Mouse (Mus musculus): ENCODE measurements at regions not wholly inside any gene's neighbourhood (a gene's known extent, or its start where the extent isn't known, plus 50 kb on each side); places are given as distances from the start of the nearest gene placed in this dataset.

DNA sequence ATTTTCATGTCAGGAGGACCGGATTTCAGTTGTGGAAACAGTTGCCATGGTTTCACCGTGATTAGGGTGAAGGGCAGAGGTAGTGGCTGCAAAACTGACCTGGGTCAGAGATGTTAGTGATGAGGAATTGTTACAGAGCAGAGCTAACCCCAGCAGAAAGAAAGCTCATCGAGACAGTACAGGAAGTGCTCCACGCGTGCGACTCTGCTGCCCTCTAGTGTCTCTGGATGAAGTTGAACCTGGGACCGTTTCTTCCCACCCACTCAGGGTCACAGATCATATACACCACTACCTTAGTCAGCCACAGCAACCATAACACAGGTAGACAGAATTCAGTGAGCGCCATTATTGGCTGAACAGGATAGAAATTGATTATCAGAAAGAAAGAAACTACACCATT is 373.8 kb upstream of the Trpc7 start:
- H3K27ac ChIP-seq (ENCODE audit: insufficient read depth, low read depth, low read length) = no peak overlapping the region
- TF ChIP-seq CTCF (IDR thresholded peaks at IDR 0.05; ENCODE audit: extremely low read depth, insufficient read length, insufficient replicate concordance, low read depth, low read length) (peak; percentile 64; the same call in 1 of the 2 replicates), POLR2A (IDR thresholded peaks at IDR 0.05; ENCODE audit: low read depth, low read length) (no peak)
- no peaks in the 10 kb centered on the region for H3K36me3 ChIP-seq (ENCODE audit: control insufficient read depth, insufficient read depth, low read length)
- WGBS = 8% methylated on average over 8 of the region's 8 CpGs
- H3K27me3 ChIP-seq (ENCODE audit: control insufficient read depth, insufficient read depth, low read length) = no peaks in the 10 kb centered on the region
- H3K4me3 ChIP-seq (ENCODE audit: low read depth, low read length) = no peak overlapping the region
- H3K4me1 ChIP-seq (ENCODE audit: control insufficient read depth, insufficient read depth, insufficient read length, low read length) = no peaks in the 10 kb centered on the region

DNA sequence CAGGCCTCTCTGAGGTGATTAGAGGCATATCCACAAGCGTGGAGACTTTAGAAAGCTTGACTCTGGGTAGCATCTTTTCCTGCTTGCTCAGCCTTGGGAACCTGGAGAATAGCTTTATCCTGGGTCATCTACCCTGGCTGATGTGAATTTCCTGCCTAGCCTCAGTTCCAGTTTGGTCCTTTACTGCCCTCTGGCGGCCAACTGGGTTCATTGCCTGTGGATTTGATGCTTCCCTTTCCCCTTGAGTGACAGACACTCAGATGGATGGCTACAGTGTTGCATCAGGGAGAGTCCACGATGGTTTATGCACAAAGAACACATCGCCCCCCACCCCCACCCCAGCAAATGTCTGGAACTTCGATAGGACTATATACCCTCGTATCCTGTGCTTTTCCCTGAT is 364.1 kb upstream of the Trpc7 start:
- peak; percentile 86; the same call in 1 of the 2 replicates for TF ChIP-seq CTCF (IDR thresholded peaks at IDR 0.05; ENCODE audit: extremely low read depth, insufficient read length, insufficient replicate concordance, low read depth, low read length)
- no peak for TF ChIP-seq POLR2A (IDR thresholded peaks at IDR 0.05; ENCODE audit: low read depth, low read length)
- H3K4me1 ChIP-seq (ENCODE audit: control insufficient read depth, insufficient read depth, insufficient read length, low read length) = no peaks in the 10 kb centered on the region
- no peaks in the 10 kb centered on the region for H3K27me3 ChIP-seq (ENCODE audit: control insufficient read depth, insufficient read depth, low read length)
- no peak overlapping the region for H3K4me3 ChIP-seq (ENCODE audit: low read depth, low read length)
- no peaks in the 10 kb centered on the region for H3K36me3 ChIP-seq (ENCODE audit: control insufficient read depth, insufficient read depth, low read length)
- H3K27ac ChIP-seq (ENCODE audit: insufficient read depth, low read depth, low read length) = no peak overlapping the region
- 8% methylated on average over 6 of the region's 6 CpGs for WGBS

- no peaks in the 10 kb centered on the region for H3K36me3 ChIP-seq (ENCODE audit: control insufficient read depth, insufficient read depth, low read length)
- 52% methylated on average over 8 of the region's 8 CpGs for WGBS
- no peak overlapping the region for H3K4me3 ChIP-seq (ENCODE audit: low read depth, low read length)
- TF ChIP-seq CTCF (IDR thresholded peaks at IDR 0.05; ENCODE audit: extremely low read depth, insufficient read length, insufficient replicate concordance, low read depth, low read length) (no peak), POLR2A (IDR thresholded peaks at IDR 0.05; ENCODE audit: low read depth, low read length) (no peak)
- no peaks in the 10 kb centered on the region for H3K27me3 ChIP-seq (ENCODE audit: control insufficient read depth, insufficient read depth, low read length)
- H3K27ac ChIP-seq (ENCODE audit: insufficient read depth, low read depth, low read length) = no peak overlapping the region
- H3K4me1 ChIP-seq (ENCODE audit: control insufficient read depth, insufficient read depth, insufficient read length, low read length) = no peaks in the 10 kb centered on the region
These were observed 363.7 kb upstream of the Trpc7 start for GRCm38 (mm10) chr13:57259474-57259873.

- H3K27ac ChIP-seq (ENCODE audit: insufficient read depth, low read depth, low read length) = no peak overlapping the region
- 81% methylated on average over 11 of the region's 11 CpGs for WGBS
- H3K4me1 ChIP-seq (ENCODE audit: control insufficient read depth, insufficient read depth, insufficient read length, low read length) = no peaks in the 10 kb centered on the region
- H3K36me3 ChIP-seq (ENCODE audit: control insufficient read depth, insufficient read depth, low read length) = no peaks in the 10 kb centered on the region
- no peaks in the 10 kb centered on the region for H3K27me3 ChIP-seq (ENCODE audit: control insufficient read depth, insufficient read depth, low read length)
- no peak for TF ChIP-seq POLR2A (IDR thresholded peaks at IDR 0.05; ENCODE audit: low read depth, low read length)
- no peak overlapping the region for H3K4me3 ChIP-seq (ENCODE audit: low read depth, low read length)
These were observed 360.1 kb upstream of the Trpc7 start for GRCm38 (mm10) chr13:57255920-57256319.

DNA sequence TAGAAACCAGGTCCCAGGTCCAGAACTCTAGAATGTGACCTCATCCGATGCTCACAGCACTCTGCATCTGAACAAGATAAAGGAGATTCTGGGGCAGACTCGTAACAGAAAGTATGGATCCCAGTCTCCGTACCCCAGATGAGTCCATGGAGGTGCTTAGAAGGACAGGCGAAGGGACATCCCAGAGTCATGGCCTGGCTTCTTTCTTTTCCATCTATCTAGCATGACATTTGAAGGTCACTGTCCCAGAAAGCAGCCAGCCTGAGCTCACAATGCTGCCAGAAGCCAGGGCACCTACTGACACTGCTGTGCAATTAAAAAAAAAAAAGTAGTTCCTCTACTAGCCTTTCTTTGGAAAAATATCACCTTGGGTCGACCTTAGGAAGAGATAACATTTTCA is 354.1 kb upstream of the Trpc7 start:
- H3K4me3 ChIP-seq (ENCODE audit: low read depth, low read length) = no peak overlapping the region
- TF ChIP-seq CTCF (IDR thresholded peaks at IDR 0.05; ENCODE audit: extremely low read depth, insufficient read length, insufficient replicate concordance, low read depth, low read length) (no peak), POLR2A (IDR thresholded peaks at IDR 0.05; ENCODE audit: low read depth, low read length) (no peak)
- WGBS = 76% methylated on average over 5 of the region's 5 CpGs
- no peak overlapping the region for H3K27ac ChIP-seq (ENCODE audit: insufficient read depth, low read depth, low read length)
- H3K36me3 ChIP-seq (ENCODE audit: control insufficient read depth, insufficient read depth, low read length) = no peaks in the 10 kb centered on the region
- H3K27me3 ChIP-seq (ENCODE audit: control insufficient read depth, insufficient read depth, low read length) = no peaks in the 10 kb centered on the region
- no peaks in the 10 kb centered on the region for H3K4me1 ChIP-seq (ENCODE audit: control insufficient read depth, insufficient read depth, insufficient read length, low read length)

DNA sequence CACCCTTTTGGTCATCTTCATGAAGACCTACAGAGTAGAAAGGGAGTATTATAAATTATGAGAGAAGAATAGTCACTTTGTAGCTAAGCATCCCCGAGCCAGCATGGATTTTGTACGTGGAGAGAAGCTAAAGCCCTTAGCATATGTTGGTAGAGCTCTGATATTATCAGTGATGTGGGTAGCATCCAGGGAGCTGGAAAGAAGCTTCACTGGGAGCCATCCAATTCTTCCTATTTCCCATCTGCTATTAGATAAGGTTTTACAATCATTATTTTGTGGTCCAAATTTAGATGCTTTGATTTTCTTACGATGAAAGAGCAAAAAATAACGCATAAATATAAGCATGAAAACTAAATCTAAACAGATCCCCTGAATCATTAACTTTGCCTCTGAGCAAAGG is 353.6 kb upstream of the Trpc7 start:
- H3K4me3 ChIP-seq (ENCODE audit: low read depth, low read length) = no peak overlapping the region
- no peaks in the 10 kb centered on the region for H3K36me3 ChIP-seq (ENCODE audit: control insufficient read depth, insufficient read depth, low read length)
- no peak for TF ChIP-seq CTCF (IDR thresholded peaks at IDR 0.05; ENCODE audit: extremely low read depth, insufficient read length, insufficient replicate concordance, low read depth, low read length)
- no peak for TF ChIP-seq POLR2A (IDR thresholded peaks at IDR 0.05; ENCODE audit: low read depth, low read length)
- no peaks in the 10 kb centered on the region for H3K27me3 ChIP-seq (ENCODE audit: control insufficient read depth, insufficient read depth, low read length)
- H3K27ac ChIP-seq (ENCODE audit: insufficient read depth, low read depth, low read length) = no peak overlapping the region
- no peaks in the 10 kb centered on the region for H3K4me1 ChIP-seq (ENCODE audit: control insufficient read depth, insufficient read depth, insufficient read length, low read length)
- 79% methylated on average over 4 of the region's 4 CpGs for WGBS

GRCm38 (mm10) chr13:57246238-57246963 is 350.6 kb upstream of the Trpc7 start:
- Histone ChIP-seq H3K27ac (ENCODE audit: insufficient read depth, low read depth, low read length) (no peak overlapping the region), H3K36me3 (ENCODE audit: control insufficient read depth, insufficient read depth, low read length) (no peaks in the 10 kb centered on the region), H3K27me3 (ENCODE audit: control insufficient read depth, insufficient read depth, low read length) (no peaks in the 10 kb centered on the region), H3K4me1 (ENCODE audit: control insufficient read depth, insufficient read depth, insufficient read length, low read length) (no peaks in the 10 kb centered on the region), H3K4me3 (ENCODE audit: low read depth, low read length) (no peak overlapping the region)
- WGBS = 47% methylated on average over 18 of the region's 18 CpGs
- TF ChIP-seq POLR2A (IDR thresholded peaks at IDR 0.05; ENCODE audit: low read depth, low read length) (no peak), CTCF (IDR thresholded peaks at IDR 0.05; ENCODE audit: extremely low read depth, insufficient read length, insufficient replicate concordance, low read depth, low read length) (no peak)

Measured in small intestine, adult 2 months (tissue).